Mouse (Mus musculus): ENCODE data around the gene Ccl20.

The Ccl20 gene

DNA sequence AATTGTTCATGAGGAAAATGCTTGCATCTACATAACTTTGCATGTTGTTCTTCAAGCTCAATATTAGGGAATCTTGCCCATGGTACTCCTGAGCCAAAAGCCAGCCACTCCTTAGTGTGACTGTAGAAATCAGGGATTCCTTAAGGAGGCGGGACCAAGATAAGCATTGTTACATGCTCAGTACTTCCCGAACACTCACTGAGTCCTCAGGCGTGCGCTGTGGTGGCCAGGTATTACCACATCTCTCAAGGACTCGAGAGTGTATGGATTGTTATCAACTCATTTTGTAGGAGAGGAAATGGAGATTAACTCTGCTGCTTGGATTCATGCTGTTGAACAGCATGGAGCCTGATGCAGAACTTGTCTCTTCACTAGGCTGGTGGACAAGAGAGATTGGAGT, 25.5 kb downstream of the Ccl20 start:
- no peak for DNase-seq

DNA sequence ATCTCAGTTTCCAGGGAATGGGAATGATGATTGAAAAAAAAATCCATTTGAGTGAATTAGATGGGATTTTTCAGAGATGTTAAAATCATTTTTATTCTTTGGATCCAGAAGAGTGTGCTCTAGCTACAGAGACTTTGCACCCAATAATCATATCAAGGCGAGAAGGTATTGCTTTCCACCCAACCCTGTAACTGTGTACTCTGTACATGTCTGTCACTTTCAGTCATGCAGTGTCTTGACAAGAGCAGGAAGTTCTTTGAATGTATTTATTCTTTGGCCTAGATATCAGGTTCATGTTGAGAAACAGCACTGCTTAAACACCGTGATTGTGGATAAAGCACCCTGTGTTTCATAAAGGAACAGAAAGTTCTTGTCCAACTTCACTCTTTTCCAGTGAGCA, 30.0 kb downstream of the Ccl20 start:
- no peak for DNase-seq

DNA sequence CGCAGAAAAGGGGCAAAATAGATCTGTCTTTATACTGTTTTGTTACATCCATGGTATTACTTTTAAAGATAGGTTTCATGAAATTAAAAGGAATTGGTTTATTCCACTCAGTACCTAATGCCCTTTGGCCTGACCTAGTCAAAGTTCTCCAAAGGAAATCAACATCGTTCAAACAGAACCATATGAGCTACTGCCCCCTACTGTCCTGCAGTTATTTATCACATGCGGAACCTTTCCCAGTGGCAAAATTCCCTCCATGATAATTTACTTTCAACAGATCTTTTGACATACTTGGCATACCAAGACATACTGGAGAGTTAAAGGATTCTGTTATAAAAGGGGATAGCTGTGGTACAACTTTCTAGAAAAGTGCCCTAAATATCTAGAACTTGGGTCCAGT, 33.7 kb downstream of the Ccl20 start:
- no peak for DNase-seq

DNA sequence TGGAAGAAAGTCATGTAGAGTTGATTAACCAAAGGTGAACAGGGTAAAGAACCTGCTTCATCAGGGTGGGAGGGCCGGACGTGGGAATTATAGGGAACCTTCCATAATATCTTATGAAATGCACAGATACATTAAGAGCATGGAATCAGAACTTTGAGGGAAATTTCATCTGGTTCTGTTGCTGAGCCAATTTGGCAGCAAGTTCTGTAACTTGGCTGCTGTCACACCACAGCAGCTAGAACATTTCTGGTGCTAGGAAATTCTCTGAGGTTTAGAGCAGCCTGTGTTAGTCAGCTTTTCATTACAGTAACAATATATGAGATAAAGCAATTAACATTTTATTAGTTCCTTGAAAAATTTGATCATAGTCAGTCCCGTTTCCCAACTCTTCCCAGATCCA, 36.4 kb downstream of the Ccl20 start:
- no peak for DNase-seq

DNA sequence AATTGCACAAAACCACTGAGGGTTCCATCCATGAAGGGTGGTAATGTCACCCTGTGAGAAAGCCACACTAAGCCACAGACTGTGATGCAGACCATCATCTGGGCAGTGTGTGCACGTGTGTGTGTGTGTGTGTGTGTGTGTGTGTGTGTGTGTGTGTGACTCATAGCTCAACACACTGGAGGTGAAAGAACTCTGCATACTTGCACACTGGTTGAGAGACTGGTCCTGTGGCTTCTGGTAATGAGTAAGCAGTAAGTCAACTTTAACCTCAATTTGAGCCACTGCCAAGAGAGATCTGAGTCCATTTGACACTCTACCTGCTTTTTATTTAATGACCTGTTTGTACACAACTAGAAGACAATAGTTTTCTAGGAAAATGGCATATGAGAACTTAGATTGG, 40.3 kb downstream of the Ccl20 start:
- DNase-seq, result peak in 1 of 2 experiments; percentile 54

DNA sequence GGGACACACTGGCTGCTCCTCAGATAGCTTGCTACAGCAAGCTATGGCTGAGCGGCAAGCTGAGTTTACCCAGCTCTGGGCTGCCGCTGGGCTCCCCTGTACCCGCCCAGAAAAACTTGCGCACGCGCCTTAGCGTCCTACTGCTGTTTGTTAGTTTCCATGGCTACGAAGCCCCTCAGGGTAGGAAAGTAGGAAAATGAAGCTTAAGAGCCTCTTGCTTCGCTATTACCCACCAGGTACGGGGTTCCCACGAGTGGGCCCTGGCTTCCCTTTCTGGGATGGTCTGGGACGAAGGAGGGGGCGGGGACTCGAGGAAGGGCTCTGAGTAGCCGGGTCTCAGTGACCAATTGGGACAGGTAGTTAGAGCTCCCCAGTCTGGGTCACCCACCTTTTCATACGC, 43.0 kb downstream of the Ccl20 start, which contains the start of gene Daw1:
Gene Daw1, plus strand, starts transcription at position 150 of the 400 bp plus-strand sequence.
- DNase-seq, result peak; percentile 58 to 68

DNA sequence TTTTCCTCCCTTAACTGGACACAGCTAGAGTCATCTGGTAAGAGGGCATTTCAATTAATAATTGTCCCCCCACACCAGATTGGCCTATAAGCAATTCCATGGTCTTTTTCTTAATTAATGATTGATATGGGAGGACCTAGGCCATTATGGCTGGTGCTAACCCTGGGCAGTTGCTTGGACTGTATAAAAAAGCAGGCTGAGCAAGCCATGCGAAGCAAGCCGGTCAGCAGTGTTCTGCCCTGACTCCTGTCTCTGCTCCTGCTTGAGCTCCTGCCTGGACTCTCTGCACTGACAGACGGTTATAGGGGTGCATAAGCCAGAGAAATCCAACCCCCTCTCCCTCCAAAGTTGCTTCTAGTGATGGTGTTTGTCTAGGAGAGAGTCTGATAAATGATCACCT, 45.1 kb downstream of the Ccl20 start:
- peak in 1 of 2 experiments; percentile 23 for DNase-seq

DNA sequence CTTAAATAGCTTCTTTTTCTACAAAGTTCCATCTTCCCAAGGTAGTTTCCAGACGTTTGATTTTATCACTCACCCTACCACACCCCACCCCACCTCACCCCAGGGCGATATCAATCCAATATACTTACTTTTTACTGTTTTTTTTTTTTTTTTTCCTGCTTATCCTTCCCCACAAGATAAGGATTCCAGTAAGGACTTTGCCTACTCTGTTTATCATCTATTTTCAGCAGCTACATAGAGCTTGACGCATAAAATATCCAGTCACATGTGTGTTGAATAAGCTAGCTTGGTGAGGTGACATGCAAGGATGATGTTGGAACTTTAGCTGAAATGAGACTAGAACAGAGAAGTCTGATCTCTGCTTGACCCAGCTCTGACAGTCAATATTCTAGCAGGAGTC, 47.5 kb downstream of the Ccl20 start:
- DNase-seq, result no peak

Data from kidney, adult 8-10 months (tissue).